Mouse (Mus musculus): Measurements from ENCODE around the gene Mrpl42. TPM values are rescaled to one million over a fixed set of nuclear protein-coding genes. Genes with fewer than 3 reads are reported as not detected.
A peak's percentile ranks its signal among the peaks of the same experiment; 100 is the strongest.
"Not testable (repeated sequence)": the region's sequence is repeated elsewhere in the genome, so short reads cannot be mapped to it uniquely, and the experiment has no call there.

Gene Mrpl42
- total RNA-seq (2015), result 153 and 157 TPM in 2 replicates
- 126 and 127 TPM in 2 replicates for total RNA-seq (2017)

DNA sequence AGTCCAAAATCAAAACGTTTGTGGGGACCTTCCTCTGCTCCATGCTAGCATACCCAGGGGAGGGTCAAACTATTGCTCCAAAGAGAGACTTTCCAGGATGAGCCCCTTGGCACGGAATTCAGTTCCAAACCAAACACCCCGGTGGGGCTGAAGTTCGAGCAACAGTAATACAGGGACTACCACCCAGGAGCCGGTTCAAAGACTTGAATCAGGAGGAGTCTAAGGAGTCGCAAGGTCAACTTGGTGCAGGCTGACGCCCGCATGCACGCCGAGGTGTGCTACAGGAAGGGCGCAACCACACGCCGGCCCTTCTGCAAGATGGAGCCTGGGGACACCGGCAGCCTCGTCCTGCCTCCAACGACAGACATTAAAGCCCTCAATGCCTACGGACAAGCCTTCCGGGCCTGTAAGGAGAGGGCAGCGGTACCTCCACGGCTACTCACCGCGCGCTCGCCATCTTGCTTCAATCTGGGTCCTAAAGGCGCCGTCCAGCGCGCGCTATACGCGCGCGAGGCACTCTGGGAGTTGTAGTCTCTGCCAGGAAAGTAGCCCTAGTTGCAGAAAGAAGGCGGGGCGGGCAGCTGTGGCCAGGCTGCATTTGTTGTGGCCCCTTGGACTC is at the start of gene Mrpl42:
Mrpl42 (minus strand) TSS at position 478 of the 619 bp plus-strand sequence.
- ATAC-seq (ENCODE audit: poor library complexity, severe bottlenecking), result peak; percentile 100

DNA sequence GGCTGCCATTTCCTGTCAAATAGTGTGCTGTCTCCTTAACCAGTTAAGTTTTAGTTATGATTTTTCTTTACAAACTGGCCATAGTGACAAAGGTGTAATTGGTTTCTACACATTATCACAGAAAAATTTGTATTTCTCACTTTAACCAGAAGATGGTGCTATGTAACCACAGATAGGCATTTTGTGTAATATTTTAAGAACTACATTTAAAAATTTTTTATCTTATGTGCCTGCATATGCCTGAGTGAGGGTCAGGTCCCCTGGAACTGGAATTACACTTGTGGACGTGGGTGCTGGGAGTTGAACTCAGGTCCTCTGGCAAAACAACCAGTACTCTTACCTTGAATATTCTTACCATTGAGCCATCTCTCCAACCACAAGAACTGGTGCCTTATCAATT is 48.8 kb upstream of the Mrpl42 start:
- ATAC-seq (ENCODE audit: poor library complexity, severe bottlenecking), result no peak

GRCm38 (mm10) chr10:95549080-95549479 is 47.3 kb upstream of the Mrpl42 start:
- not testable (repeated sequence) for ATAC-seq (ENCODE audit: poor library complexity, severe bottlenecking)

DNA sequence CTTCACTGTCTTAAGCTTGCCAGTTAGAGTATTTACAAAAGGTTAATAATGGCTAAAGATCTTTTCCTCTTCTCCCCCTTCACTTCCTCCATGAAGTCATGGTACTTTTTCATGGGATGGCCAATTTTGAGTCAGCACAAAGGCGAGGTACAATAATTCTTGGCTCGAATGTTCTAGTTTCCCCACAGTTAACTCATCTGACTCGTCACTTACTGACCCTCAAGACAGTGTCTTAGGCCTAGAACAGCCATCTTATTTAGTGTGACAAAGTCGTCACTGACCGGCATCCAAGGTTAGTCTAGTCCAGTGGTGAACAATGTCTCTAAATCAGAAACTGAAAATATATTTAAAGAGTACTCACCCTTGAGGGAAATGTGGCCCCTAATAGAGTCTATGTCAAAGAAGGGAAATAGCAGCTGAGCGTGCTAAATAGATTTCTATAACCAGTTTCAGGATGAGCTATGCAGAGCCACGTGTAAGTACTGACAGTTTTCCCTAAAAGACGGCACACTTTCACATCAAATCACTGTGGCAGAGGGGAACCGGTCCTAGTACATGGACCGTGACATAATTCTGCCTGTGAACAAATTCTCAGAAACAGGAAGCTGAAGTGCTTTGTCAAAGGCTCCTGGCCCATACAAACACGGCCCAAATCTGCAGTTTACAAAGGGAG is 46.5 kb upstream of the Mrpl42 start:
- no peak for ATAC-seq (ENCODE audit: poor library complexity, severe bottlenecking)

- no peak for ATAC-seq (ENCODE audit: poor library complexity, severe bottlenecking)
Observed at GRCm38 (mm10) chr10:95546178-95546577, 44.4 kb upstream of the Mrpl42 start.

- no peak for ATAC-seq (ENCODE audit: poor library complexity, severe bottlenecking)
Observed at GRCm38 (mm10) chr10:95545051-95545450, 43.3 kb upstream of the Mrpl42 start.

DNA sequence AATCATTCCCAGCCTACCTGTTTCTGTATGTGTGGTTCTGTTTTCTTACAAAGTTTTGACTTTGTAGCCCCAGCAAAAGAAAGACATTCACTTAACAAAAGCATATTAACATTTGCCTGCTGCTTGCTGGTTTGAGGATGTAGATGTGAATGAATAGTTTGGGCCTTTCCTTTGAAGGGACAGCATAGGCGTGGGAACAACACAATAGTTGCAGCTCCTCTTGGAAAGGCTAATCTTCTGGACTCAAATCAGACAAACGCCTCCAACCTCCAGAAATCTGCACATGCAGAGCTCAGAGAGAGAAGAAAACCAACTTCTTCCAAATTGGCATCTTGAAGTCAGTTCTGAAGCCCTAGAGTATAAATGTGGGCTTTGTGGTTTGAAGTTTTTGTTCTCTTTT is 42.9 kb upstream of the Mrpl42 start:
- no peak for ATAC-seq (ENCODE audit: poor library complexity, severe bottlenecking)

GRCm38 (mm10) chr10:95544004-95544403 is 42.3 kb upstream of the Mrpl42 start:
- no peak for ATAC-seq (ENCODE audit: poor library complexity, severe bottlenecking)

- no peak for ATAC-seq (ENCODE audit: poor library complexity, severe bottlenecking)
Observed at GRCm38 (mm10) chr10:95543377-95543776, 41.6 kb upstream of the Mrpl42 start.

DNA sequence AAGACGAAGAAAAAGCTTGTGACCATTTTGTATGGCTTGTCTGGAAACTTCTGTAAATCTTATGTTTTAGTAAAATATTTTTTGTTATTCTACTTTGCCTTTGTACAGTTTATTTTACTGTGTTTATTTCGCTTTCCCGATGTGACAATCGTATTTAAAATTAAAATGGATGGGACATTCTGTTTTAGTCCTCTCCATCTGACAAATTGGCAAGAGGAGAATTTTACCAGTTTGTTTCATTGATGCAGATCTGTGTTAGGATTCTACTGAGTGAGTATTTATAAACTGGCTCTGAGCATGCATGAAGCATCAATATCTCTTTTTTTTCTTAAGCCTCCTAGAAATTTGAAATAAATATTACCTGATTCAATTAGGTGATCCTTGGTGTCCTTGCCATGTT is 41.2 kb upstream of the Mrpl42 start:
- no peak for ATAC-seq (ENCODE audit: poor library complexity, severe bottlenecking)

- no peak for ATAC-seq (ENCODE audit: poor library complexity, severe bottlenecking)
Observed at GRCm38 (mm10) chr10:95539841-95540240, 38.1 kb upstream of the Mrpl42 start.

DNA sequence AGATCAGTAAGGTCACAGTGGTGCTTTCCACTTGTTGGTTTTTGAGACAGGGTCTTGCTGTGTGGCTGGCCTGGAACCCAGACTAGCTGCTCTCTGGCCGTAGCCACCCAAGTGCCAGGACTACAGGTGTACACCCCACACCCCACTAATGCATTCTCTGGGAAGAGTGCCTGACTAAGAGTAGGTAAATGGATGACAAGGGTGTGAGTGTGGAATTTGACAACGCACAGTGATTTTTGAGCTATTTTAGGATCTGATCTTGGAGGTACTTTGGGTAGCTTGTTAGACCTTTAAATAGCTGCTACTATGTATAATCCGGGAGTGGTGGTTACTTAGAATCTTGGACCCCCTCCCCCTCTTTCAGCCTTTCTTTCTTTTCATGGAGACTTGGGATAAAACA is 37.5 kb upstream of the Mrpl42 start:
- no peak for ATAC-seq (ENCODE audit: poor library complexity, severe bottlenecking)

GRCm38 (mm10) chr10:95536222-95536541 is 34.4 kb upstream of the Mrpl42 start:
- ATAC-seq (ENCODE audit: poor library complexity, severe bottlenecking), result no peak

DNA sequence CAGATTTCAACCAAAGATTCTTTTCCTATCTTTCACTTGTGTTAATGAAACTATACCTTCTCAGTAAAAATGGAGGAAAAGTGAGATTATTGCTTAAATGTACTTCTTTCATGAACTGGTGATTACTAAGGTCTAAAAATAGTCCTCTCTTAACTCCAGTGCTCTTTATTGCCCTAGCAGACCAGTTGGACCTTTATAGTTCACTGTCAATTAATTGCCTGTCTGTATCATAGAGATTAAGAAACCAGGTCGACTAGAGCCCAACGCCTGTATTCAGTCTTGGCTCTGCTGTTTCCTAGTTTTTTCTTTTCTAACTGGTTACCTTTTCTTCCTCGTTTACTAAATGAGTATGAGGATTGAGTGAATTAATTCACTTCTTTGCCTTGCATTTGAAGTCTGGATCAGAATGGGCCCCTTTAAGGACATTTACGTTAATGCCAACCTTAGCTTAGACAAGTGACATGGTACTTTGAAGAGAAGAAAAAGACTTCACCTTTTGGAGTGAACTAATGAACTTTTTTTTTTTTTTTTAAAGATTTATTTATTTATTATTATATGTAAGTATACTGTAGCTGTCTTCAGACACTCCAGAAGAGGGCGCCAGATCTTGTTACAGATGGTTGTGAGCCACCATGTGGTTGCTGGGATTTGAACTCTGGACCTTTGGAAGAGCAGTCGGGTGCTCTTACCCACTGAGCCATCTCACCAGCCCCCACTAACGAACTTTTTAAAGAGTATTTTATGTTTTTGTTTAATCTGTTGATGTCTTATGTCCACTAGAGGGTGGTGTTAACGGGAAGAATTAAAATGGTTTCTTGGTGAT is 33.9 kb upstream of the Mrpl42 start:
- ATAC-seq (ENCODE audit: poor library complexity, severe bottlenecking), result no peak

DNA sequence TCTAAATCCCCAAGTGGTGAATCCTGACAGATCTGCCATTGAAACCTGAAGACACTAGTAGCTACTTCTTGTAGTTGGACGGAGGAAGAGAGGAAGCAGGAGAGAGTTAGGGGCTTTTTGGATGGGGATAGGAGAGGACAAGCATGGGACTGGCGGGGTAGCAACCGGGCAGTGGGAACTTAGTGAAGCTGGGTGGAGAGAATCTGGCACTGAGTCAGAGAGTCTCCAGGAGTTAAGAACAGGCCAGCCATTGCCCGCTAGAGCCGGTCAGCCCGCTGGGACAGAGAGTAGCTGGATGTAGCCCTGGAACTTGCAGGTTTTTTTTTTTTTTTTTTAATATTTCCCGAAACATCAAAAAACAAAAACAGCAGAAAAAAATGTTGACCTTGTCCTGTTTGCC is 31.6 kb upstream of the Mrpl42 start:
- no peak for ATAC-seq (ENCODE audit: poor library complexity, severe bottlenecking)

DNA sequence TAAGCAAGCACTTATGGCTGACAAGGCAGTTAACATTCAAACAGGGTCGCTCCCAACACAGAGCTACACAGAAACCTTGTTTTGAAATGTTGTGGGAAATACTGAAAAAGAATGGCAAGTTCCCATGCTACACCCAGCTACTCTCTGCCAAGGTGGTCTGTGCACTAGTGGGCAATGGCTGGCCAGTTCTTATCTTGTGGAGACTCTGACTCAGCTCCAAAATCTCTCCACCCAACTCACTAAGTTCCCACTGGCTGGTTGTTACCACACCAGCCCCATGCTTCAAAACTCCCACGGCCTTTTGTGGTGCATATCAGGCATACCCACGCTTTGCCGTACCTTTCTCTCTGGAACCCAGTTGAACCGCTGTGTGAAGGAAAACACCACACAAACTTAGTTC is 31.2 kb upstream of the Mrpl42 start:
- ATAC-seq (ENCODE audit: poor library complexity, severe bottlenecking), result no peak

- ATAC-seq (ENCODE audit: poor library complexity, severe bottlenecking), result peak; percentile 74
Observed at GRCm38 (mm10) chr10:95530551-95531121, 28.9 kb upstream of the Mrpl42 start.

DNA sequence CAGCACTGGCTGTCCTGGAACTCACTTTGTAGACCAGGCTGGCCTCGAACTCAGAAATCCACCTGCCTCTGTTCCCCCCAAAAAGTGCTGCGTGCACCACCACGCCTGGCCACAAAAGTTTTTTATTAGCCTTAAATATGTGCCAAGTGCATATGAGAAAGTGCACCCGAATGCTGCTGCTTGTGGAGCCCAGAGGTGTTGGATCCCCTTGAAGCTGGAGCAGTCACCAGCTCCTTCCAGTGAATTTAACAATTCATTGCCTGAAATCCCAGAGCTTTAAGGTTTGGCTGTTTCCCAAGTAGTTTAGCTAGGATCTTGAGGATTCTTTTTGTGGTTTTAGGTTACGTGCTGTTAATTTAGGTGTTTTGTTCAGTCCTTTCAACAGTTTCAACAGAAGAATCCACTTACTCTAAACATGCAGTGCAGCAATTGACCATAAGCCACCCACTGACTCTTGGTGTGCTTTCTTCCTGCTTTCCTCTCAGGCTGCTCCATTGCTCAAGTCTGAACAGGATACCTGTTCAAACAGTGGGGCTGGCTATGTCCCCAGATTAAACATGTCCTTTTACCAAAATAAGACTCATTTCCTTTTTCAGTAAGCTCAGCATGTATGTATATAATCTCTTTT is 24.9 kb upstream of the Mrpl42 start:
- ATAC-seq (ENCODE audit: poor library complexity, severe bottlenecking), result no peak

DNA sequence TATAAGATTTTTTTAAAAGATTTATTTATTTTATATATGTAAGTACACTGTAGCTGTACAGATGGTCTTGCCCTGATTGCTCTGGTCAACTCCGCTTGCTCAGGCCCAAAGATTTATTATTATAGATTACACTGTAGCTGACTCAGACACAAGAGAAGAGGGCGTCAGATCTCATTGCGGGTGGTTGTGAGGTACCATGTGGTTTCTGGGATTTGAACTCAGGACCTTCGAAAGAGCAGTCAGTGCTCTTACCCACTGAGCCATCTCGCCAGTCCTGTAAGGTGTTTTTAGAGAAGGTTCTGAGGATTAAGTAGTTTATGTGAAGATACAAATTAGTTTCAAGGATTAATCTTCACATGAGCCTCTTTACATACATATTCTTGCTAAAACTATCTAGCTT is 24.1 kb upstream of the Mrpl42 start:
- ATAC-seq (ENCODE audit: poor library complexity, severe bottlenecking), result no peak

- ATAC-seq (ENCODE audit: poor library complexity, severe bottlenecking), result no peak
Observed at GRCm38 (mm10) chr10:95525037-95525675, 23.4 kb upstream of the Mrpl42 start.

DNA sequence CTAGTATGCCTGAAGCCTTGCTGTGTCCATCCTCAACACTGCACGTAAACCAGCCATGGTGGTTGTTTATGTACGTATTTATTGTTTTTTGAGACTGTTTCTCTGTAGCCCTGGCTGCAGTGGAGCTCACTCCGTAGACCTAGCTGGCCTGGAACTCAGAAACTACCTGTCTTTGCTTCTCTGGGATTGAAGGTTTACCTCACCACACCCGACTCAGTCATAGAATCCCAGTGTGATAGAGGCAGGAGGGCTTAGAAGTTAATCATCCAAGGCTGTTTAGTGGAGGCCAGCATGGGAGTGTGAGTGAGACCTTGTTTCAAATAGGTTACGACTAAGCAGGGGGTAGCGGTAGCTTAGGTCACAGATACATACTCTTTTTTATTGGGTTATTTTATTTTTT is 15.9 kb upstream of the Mrpl42 start:
- ATAC-seq (ENCODE audit: poor library complexity, severe bottlenecking), result no peak
